Mouse (Mus musculus) lung, embryonic 15.5 days (tissue): ENCODE results near the gene Mpp3. TPM values are rescaled to one million over a fixed set of nuclear protein-coding genes. Genes with fewer than 3 reads are reported as not detected.

ENCODE experiments used
- ATAC-seq: fragments of 200-750 bp; cut with Nextera tagmentation; 2 replicates; pipeline ENCODE4 v1.8.0; 2017; ENCODE audit warnings: moderate number of reproducible peaks, borderline replicate concordance; ENCODE audit not compliant: low FRiP score, low TSS enrichment; ENCODE audit errors: extremely low read depth
- H3K27ac ChIP-seq: fragments of 300-500 bp; sonication (generic); 2 replicates; pipeline ENCODE4 v1.5.1; 2015; ENCODE audit warnings: moderate library complexity, mild to moderate bottlenecking, inconsistent platforms
- H3K27me3 ChIP-seq: fragments of 300-500 bp; sonication (generic); 2 replicates; pipeline ENCODE4 v1.6.1; 2015; ENCODE audit warnings: inconsistent platforms
- H3K36me3 ChIP-seq: fragments of 300-500 bp; sonication (generic); 2 replicates; pipeline ENCODE4 v1.6.1; 2015; ENCODE audit warnings: inconsistent platforms
- H3K4me1 ChIP-seq: fragments of 300-500 bp; sonication (generic); 2 replicates; pipeline ENCODE4 v1.6.1; 2015; ENCODE audit warnings: inconsistent platforms
- H3K4me2 ChIP-seq: fragments of 300-500 bp; sonication (generic); 2 replicates; pipeline ENCODE4 v1.6.1; 2015; ENCODE audit warnings: inconsistent platforms, mild to moderate bottlenecking, moderate library complexity
- H3K4me3 ChIP-seq: fragments of 300-500 bp; sonication (generic); 2 replicates; pipeline ENCODE4 v1.5.1; 2015; ENCODE audit warnings: mild to moderate bottlenecking, inconsistent platforms
- H3K9ac ChIP-seq: fragments of 300-500 bp; sonication (generic); 2 replicates; pipeline ENCODE4 v1.6.1; 2015; ENCODE audit warnings: inconsistent platforms
- H3K9me3 ChIP-seq: fragments of 300-500 bp; sonication (generic); 2 replicates; pipeline ENCODE4 v1.6.1; 2016; ENCODE audit warnings: inconsistent platforms
- WGBS: fragments of 180-500 bp; shearing (Covaris S2); methylation state at CpG from one replicate; pipeline ENCODE4 v1.1.7; 2015; 5-methylcytosine and 5-hydroxymethylcytosine counted together
- polyA plus RNA-seq: library from polyadenylated mRNA; unstranded; fragments of >200 nt; fragmentation: Nextera tagmentation; extraction: Ambion mirVana; gene quantifications from 2 replicates; pipeline ENCODE4 v1.2.1, GENCODE M21; 2015

Mpp3 gene
- polyA plus RNA-seq, 1 experiment from 2014 or later = 3.9 TPM

DNA sequence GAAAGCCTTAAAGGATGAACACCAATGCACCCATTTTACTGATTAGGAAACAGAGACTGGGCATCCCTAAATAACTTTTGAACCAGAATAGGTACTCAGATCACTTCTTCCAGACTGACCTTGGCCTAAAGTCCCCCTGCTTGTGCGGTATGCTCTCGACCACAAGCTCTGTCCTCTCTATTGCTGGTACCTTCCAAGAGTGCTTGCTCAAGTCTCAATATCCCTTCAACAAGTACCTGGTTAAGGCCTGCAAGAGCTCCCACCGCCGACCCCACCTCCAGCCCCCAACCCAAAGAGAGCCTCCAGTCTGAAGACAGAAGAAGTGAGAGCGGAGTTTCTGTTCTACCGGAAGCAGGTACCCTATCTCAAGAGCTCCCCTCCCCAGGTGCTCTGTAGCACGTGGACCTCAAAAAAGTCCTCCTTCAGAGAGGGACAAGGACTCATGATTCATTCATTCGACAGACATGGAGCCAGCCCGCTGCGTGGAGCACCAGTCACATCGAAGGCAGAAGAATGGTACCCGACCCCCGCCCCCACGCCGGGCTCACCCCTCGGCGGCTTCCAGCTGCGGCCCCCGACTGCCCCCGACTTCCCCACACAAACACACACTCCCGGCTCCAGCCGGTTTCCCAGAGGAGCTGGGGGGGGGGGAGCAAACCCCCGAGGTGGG is 2.1 kb downstream of the Mpp3 start:
- 2% methylated on average over 22 of the region's 23 CpGs for WGBS

DNA sequence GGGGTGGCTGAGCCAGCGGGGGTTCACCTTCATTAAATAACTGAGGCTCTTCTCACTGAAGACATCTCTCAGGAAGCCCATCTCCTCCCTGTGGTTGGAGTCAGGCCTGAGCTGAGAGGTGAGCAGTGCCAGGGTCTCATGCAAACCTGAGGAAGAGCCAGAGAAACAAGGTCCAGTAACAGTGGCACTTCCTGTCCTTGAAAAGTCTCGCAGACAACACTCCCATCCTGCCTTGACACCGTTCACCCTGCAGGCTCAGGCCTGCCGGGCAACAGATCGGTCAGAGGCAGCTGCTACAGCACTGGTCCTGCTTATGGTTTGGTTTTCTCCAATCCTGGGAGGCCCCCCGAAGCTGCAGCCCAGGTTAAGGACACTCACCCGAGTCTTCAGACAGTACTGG is 2.9 kb downstream of the Mpp3 start:
- Histone ChIP-seq H3K27ac (no peak overlapping the region), H3K4me1 (peaks cover 13% of the 10 kb centered on the region; the same call in 1 of the 2 replicates), H3K9me3 (no peaks in the 10 kb centered on the region), H3K4me3 (no peak overlapping the region), H3K27me3 (peaks cover 13% of the 10 kb centered on the region; the same call in 1 of the 2 replicates), H3K36me3 (no peaks in the 10 kb centered on the region), H3K4me2 (no peak overlapping the region; the same call in 1 of the 2 replicates), H3K9ac (no peak overlapping the region)
- ATAC-seq = no peak
- 58% methylated on average over 7 of the region's 7 CpGs for WGBS

More for the DNA sequence above, 2.1 kb downstream of the Mpp3 start:
- peak overlapping the region; percentile 66 for H3K4me3 ChIP-seq
- peaks cover 13% of the 10 kb centered on the region; the same call in 1 of the 2 replicates for H3K4me1 ChIP-seq
- ATAC-seq = peak; percentile 3; the same call in 1 of the 2 replicates
- peaks cover 13% of the 10 kb centered on the region; the same call in 1 of the 2 replicates for H3K27me3 ChIP-seq
- 0 out of 2 replicates have a peak overlapping the region, but pooled peaks have one; percentile 1 for H3K27ac ChIP-seq
- peak overlapping the region; percentile 57 for H3K9ac ChIP-seq
- H3K36me3 ChIP-seq = no peaks in the 10 kb centered on the region
- no peaks in the 10 kb centered on the region for H3K9me3 ChIP-seq
- peak overlapping the region; percentile 99 for H3K4me2 ChIP-seq

DNA sequence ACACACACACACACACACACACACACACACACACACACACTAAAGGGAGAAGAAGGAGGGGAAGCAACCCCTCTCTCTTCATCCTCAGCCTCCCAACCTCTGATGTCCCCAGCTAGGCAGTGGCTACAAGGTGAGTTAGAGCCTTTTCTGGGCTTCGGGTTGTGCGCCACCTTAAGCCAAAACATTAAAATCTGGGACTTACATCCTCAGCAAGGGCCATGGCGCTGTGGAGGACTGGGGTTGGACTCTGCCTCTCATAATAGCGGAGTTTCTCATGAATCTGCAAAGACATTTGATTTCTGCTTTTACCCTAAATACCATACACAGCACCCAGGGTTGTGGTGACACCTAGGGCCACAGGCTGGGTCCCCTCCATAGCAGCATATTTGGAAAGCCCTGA is 3.4 kb downstream of the Mpp3 start:
- no peak for ATAC-seq
- Histone ChIP-seq H3K4me2 (no peak overlapping the region), H3K27me3 (peaks cover 13% of the 10 kb centered on the region; the same call in 1 of the 2 replicates), H3K27ac (no peak overlapping the region), H3K4me1 (peaks cover 13% of the 10 kb centered on the region; the same call in 1 of the 2 replicates), H3K4me3 (no peak overlapping the region), H3K36me3 (no peaks in the 10 kb centered on the region), H3K9me3 (no peaks in the 10 kb centered on the region), H3K9ac (no peak overlapping the region)
- WGBS = 86% methylated on average over 4 of the region's 4 CpGs

DNA sequence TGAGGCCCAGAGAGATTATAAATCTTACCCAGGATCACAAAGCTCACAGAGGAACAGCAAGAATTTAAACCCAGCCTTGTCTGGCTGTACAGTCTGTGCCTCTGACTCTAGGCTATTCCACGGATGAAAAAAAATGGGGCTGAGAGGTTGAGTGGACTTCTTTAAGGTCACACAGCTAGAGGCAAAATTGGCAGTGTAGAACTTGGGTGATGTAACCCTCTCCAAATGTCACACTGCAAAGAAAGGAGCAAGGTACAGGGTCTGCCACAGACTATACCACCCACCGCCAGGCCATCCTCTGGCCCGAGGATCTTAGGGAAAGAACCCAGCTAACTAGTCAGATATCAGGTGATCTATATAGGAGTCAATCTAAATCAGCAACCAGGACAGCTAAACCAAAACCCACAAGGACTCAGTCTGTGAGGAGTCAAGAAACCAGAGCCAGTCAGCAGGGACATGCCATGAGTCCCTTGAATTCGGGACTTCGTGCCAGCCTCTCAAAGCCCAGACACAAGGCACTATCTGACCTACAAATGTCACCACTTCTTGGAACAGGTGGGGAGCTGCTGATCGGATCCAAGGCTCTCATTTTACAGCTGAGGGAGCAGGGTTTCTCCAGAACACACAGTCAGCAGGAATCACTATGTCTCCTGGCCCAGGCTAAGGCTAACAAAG is 4.0 kb downstream of the Mpp3 start:
- no peaks in the 10 kb centered on the region for H3K36me3 ChIP-seq
- H3K4me3 ChIP-seq = no peak overlapping the region
- H3K4me1 ChIP-seq = peaks cover 13% of the 10 kb centered on the region; the same call in 1 of the 2 replicates
- ATAC-seq = no peak
- WGBS = 84% methylated on average over 6 of the region's 6 CpGs
- no peak overlapping the region for H3K9ac ChIP-seq
- peaks cover 13% of the 10 kb centered on the region; the same call in 1 of the 2 replicates for H3K27me3 ChIP-seq
- H3K9me3 ChIP-seq = no peaks in the 10 kb centered on the region
- H3K27ac ChIP-seq = no peak overlapping the region
- no peak overlapping the region for H3K4me2 ChIP-seq

DNA sequence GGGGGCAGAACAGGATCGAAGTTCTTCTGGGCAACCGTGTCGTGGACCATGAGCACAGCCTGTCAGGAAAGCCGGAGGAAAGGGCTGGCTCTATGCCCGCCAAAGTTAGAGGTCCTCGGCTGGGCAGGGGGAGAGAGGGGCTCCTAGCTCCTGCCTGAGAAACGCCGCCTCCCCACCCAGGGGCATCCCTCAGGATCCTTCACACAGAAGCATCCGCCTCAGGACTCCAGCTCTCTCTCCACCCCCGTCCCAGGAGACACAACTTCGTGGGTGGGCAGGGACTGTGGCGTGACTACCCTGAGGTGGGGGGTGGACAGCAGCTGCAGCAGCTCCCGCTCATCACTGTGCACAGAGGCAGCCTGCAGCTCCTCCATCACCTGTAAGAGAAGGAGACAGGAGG is 4.9 kb downstream of the Mpp3 start:
- ATAC-seq = no peak
- no peak overlapping the region for H3K4me2 ChIP-seq
- H3K36me3 ChIP-seq = no peaks in the 10 kb centered on the region
- H3K27me3 ChIP-seq = peaks cover 13% of the 10 kb centered on the region; the same call in 1 of the 2 replicates
- peaks cover 13% of the 10 kb centered on the region; the same call in 1 of the 2 replicates for H3K4me1 ChIP-seq
- H3K27ac ChIP-seq = no peak overlapping the region
- H3K4me3 ChIP-seq = no peak overlapping the region
- no peak overlapping the region for H3K9ac ChIP-seq
- no peaks in the 10 kb centered on the region for H3K9me3 ChIP-seq
- 69% methylated on average over 13 of the region's 13 CpGs for WGBS

DNA sequence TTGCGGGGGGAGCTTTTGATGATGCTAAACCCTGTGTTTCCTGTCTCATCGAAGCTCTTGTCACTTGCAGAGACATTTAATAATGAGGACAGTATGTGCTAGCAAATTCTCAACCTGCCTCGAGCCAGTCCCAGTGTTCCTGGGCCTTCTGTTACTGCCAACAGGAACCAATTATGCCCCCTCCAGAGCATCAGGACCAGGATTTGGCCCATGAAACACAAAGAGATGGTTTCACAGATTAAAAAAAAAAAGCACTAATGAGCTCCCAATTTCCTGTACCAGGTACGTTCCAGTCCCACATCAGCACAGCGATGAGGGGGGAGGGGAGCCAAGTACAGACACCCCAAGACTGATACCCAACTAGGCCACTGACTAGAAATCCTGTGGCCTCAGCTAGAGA is 7.1 kb downstream of the Mpp3 start:
- 77% methylated on average over 5 of the region's 5 CpGs for WGBS
- Histone ChIP-seq H3K4me2 (no peak overlapping the region), H3K4me1 (peaks cover 4% of the 10 kb centered on the region; the same call in 1 of the 2 replicates), H3K9me3 (no peaks in the 10 kb centered on the region), H3K27ac (no peak overlapping the region), H3K4me3 (no peak overlapping the region), H3K27me3 (peaks cover 13% of the 10 kb centered on the region; the same call in 1 of the 2 replicates), H3K9ac (no peak overlapping the region), H3K36me3 (no peaks in the 10 kb centered on the region)
- ATAC-seq = no peak

DNA sequence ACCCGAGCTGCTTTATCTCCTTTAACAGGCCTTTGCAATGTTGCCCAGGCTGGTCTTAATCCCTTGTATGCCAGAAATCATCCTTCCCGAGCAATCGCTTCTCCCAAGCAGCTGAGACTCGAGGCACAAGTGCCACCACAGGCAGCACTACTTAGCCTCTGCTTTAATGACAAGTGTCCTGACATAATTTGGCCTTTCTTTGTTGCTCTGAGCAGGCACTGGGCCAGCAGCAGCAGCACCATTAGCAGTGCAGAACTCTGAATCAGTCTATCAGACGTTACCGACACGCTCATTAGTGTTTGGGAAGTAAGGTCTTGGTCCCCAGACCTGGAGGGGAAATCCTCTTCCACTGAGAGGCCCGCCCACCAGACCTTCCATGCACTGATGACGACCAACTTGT is 8.5 kb downstream of the Mpp3 start:
- H3K9ac ChIP-seq = no peak overlapping the region
- H3K4me3 ChIP-seq = no peak overlapping the region
- no peak for ATAC-seq
- H3K4me1 ChIP-seq = no peaks in the 10 kb centered on the region
- H3K36me3 ChIP-seq = no peaks in the 10 kb centered on the region
- WGBS = 75% methylated on average over 9 of the region's 9 CpGs
- no peaks in the 10 kb centered on the region for H3K9me3 ChIP-seq
- no peaks in the 10 kb centered on the region for H3K27me3 ChIP-seq
- no peak overlapping the region for H3K27ac ChIP-seq
- no peak overlapping the region for H3K4me2 ChIP-seq

DNA sequence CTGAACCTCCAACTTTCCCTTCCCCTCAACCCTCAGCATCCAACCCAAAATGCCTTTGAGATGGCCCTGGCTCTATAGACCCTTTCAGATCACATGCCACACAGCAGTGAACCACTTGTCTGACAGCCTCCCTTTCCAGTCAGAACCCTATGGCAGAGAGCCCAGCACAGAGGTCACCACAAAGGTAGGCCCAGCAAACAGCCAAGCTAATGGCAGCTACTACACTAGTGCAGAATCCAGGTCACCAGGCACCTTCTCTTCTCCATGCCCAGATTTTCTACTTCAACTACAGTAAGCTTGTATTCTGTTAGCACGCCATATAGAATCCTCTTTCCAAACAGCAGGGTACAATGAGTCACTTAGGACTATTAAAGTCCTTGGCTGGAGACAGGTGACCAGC is 12.1 kb downstream of the Mpp3 start:
- Histone ChIP-seq H3K9me3 (no peaks in the 10 kb centered on the region), H3K4me2 (no peak overlapping the region), H3K27ac (no peak overlapping the region), H3K4me3 (no peak overlapping the region), H3K36me3 (no peaks in the 10 kb centered on the region), H3K27me3 (no peaks in the 10 kb centered on the region), H3K9ac (no peak overlapping the region), H3K4me1 (no peaks in the 10 kb centered on the region)
- 90% methylated on average over 1 of the region's 1 CpGs for WGBS
- ATAC-seq = no peak

DNA sequence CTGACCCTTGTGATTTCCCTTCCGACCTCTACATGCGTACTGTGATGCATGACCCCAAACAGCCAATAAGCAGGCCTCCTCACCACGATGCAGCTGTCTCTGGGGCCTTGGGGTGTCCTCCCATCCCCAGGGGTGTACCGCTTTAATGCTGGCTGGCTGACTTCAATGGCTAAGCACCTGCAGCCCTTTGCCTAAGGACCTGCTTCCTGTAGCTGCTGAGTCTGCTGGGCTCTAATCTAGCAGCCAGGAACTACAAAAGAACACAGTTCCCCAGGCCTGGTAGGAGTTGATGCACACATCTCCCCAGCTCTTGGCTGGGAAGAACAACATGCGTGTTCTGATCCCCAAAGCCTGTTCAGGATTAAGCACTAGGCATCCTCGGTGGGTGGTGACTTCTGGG is 12.8 kb downstream of the Mpp3 start:
- Histone ChIP-seq H3K9me3 (no peaks in the 10 kb centered on the region), H3K4me2 (no peak overlapping the region), H3K27ac (no peak overlapping the region), H3K4me3 (no peak overlapping the region), H3K36me3 (no peaks in the 10 kb centered on the region), H3K27me3 (no peaks in the 10 kb centered on the region), H3K9ac (no peak overlapping the region), H3K4me1 (no peaks in the 10 kb centered on the region)
- 69% methylated on average over 6 of the region's 6 CpGs for WGBS
- no peak for ATAC-seq

DNA sequence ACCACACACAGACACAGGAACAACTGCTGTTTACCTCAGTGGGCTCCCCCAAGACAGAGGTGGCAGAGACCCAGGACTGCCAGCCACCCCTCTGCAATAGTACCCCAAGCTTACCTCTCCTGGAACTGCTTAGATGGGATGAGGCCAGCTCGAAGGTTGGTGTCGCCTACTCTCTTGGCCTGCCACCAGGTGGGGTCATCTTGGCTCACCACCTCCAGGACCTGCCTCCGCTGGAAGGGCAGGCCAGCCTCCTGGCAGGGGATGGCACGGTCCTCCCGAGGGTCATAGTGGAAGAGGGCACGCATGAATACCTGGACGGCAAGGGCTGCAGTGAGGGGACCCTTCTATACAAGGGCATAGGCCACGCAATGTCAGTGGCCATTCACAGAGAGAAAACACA is 15.1 kb downstream of the Mpp3 start:
- 78% methylated on average over 8 of the region's 8 CpGs for WGBS
- no peaks in the 10 kb centered on the region for H3K27me3 ChIP-seq
- no peaks in the 10 kb centered on the region for H3K36me3 ChIP-seq
- H3K4me1 ChIP-seq = peaks cover 4% of the 10 kb centered on the region; the same call in 1 of the 2 replicates
- no peak overlapping the region for H3K9ac ChIP-seq
- no peaks in the 10 kb centered on the region for H3K9me3 ChIP-seq
- no peak overlapping the region for H3K4me3 ChIP-seq
- H3K27ac ChIP-seq = no peak overlapping the region
- ATAC-seq = no peak
- no peak overlapping the region for H3K4me2 ChIP-seq

DNA sequence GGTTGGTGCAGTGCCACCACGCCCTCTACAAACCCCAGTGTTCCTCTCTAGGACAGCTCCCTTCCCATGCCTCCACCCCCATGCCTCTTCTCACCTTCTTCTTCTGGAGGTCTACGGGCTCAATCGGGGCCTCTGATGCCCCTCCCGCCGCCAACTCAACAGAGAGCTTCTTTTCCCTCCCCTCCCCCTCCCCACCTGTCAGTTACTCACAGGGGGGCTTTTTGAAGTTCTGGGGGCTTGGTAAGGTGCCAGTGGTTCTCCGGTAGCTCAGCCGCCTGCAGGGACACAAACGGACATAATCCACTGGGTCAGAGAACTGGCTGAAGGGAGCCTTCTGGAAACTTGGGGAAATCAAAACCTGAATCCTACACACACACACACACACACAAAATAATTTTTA is 16.8 kb downstream of the Mpp3 start:
- H3K4me3 ChIP-seq = no peak overlapping the region

DNA sequence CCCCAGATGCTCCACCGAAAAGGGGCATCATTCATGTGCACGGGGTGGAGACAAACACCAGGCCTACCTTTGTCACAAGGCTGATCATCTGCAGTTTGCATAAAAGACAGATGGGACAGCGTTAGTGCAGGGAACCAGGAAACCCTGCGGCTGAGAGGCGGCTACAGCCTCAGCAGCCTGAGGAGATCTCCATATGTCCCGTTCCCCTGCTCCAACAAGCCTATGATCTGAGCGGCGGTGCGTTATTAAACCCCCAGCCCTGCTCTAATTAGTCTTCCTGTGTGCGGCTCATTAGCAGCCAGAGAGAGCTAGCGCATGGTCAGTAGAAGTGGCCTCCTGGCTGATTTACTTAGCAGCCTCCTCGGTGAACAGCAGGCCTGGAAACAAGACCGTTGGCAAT is 18.1 kb downstream of the Mpp3 start:
- H3K9me3 ChIP-seq = no peaks in the 10 kb centered on the region
- H3K4me3 ChIP-seq = no peak overlapping the region
- H3K9ac ChIP-seq = no peak overlapping the region
- no peaks in the 10 kb centered on the region for H3K27me3 ChIP-seq
- ATAC-seq = no peak
- peaks cover 4% of the 10 kb centered on the region; the same call in 1 of the 2 replicates for H3K4me1 ChIP-seq
- no peaks in the 10 kb centered on the region for H3K36me3 ChIP-seq
- no peak overlapping the region for H3K27ac ChIP-seq
- WGBS = 82% methylated on average over 13 of the region's 13 CpGs
- no peak overlapping the region for H3K4me2 ChIP-seq

More for the DNA sequence above, 16.8 kb downstream of the Mpp3 start:
- WGBS = 68% methylated on average over 8 of the region's 8 CpGs
- H3K9me3 ChIP-seq = no peaks in the 10 kb centered on the region
- H3K4me1 ChIP-seq = peaks cover 4% of the 10 kb centered on the region; the same call in 1 of the 2 replicates
- H3K27me3 ChIP-seq = no peaks in the 10 kb centered on the region
- ATAC-seq = no peak
- no peak overlapping the region for H3K4me2 ChIP-seq
- H3K36me3 ChIP-seq = no peaks in the 10 kb centered on the region
- no peak overlapping the region for H3K27ac ChIP-seq
- H3K9ac ChIP-seq = no peak overlapping the region
